Mouse (Mus musculus) frontal cortex, postnatal 14 days (tissue): ENCODE results near the gene Olfr596.
"Not testable (repeated sequence)": the region's sequence is repeated elsewhere in the genome, so short reads cannot be mapped to it uniquely, and the experiment has no call there.

Experiments
- DNase-seq, 2 experiments: peaks; one replicate each; pipeline ENCODE4 v3.0.0; 2022; ENCODE audit warnings: low spot score in 2 of 2

Olfr596 gene

DNA sequence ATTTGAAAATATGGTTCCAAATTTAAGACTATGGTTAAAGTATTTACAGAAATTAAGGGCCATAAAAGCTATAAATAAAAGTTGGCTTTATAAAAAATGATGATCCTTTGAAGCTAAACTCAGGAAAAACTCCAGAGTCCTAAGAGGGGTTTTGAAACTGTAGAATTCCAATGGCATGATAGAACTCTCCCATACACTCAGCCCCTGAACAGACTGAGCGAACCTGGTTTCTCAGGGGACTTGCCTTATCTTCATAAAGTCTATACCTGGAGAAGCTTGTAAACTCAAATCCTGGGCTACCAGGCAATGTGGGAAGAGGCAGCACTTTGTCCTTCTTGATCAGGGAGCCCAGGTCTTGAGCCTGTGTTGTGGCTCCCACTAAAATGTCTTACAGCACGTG is at the start of gene Olfr596:
Olfr596 (plus strand) TSS at position 301 of the 400 bp plus-strand sequence.
- DNase-seq = not testable (repeated sequence)

DNA sequence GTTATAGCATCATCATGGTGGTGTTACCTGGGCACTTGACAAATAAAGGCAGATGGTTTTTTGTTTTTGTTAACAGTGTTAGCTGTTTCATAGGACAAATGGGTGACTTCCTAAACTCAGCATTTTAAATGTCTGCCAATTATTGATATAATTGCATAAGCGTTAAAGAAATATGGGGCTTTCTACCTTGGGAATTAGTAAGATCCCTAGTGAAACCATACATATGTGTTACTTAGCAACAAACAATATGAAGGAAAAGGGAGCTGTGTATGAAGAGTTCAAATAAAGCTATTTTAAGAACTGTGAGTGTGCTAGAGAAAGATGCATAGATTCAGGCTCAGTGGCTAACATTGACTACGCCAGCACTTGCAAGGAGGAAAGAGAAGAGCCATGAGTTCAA is 10.6 kb downstream of the Olfr596 start, which contains the start of gene Olfr597:
Olfr597 (plus strand) TSS at position 301 of the 400 bp plus-strand sequence.
- not testable (repeated sequence) for DNase-seq

DNA sequence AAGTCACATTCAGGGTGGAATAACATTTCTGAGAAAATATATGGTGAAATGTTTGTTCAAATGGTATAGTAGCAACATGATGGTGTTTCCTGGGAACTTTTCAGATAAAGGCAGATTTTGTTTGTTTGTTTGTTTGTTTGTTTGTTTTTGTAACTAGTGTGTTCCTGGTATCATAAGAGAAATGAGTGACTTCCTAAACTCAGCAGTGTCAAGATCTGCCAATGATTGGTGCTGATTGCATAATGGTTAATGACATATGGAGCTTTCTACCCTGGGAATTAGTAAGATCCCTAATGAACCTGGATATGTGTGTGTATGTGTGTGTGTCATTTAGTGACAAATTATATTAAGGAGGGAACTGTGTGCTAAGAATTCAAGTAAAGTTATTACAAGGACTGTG is 17.8 kb downstream of the Olfr596 start, which contains the start of gene Olfr598:
Olfr598 (plus strand) TSS at position 301 of the 400 bp plus-strand sequence.
- no peak for DNase-seq

DNA sequence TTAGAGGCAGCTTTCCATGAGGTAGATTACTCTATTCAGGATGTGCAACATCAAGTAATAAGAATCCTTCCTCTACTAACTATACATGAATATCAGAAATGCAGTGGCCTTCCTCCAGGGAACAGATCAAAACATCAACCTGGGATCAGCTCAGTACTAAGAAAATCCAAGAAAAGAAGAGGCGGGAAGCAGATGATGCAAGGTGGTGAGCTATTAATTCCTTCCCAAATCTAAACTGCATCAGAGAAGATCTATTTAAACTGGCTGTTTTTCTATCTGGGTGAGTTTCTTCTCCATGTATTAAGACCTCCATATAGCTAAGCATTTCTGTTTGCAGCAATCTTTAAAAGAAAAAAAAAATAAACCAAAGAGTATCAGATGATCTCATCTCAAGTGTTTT is 30.2 kb downstream of the Olfr596 start, which contains the start of gene Olfr599:
Olfr599 (plus strand) TSS at position 301 of the 400 bp plus-strand sequence.
- no peak for DNase-seq

DNA sequence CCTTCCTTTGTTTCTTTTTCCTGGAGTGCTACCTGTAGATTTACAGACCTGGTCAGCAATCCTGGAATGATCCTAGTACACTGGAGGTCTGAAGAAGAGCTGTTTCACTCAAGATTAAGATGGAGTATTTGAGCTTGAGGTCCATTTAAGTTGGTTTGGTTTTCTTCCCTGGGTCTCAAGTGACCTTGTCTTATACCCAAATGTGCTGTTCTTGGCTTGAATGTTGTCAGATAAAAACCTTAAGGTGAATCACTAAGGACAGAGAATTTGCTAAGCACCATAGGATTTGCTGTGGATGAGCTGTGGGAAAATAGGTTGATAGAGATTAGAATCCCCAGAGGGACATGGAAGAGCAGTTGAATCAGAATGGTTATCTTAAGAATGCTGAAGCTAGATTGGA is 44.1 kb downstream of the Olfr596 start, which contains the start of gene Olfr600:
Olfr600 (minus strand) TSS at position 101 of the 400 bp plus-strand sequence.
- DNase-seq = no peak
